Mouse (Mus musculus) cerebellum, adult 2 months (tissue): ENCODE measurements around the gene Tcl1b5. TPM values are rescaled to one million over a fixed set of nuclear protein-coding genes. Genes with fewer than 3 reads are reported as not detected.
"Not testable (repeated sequence)": the region's sequence is repeated elsewhere in the genome, so short reads cannot be mapped to it uniquely, and the experiment has no call there.

Experiments
- DNase-seq, 2 experiments: peaks; one replicate each; pipeline ENCODE4 v3.0.0; 2021
- H3K27ac ChIP-seq: fragments of 200-500 bp; 2 replicates; pipeline ENCODE4 v1.5.1; 2012; ENCODE audit warnings: low read length, control low read depth, inconsistent platforms; ENCODE audit not compliant: insufficient read depth
- H3K27me3 ChIP-seq: fragments of 200-500 bp; 2 replicates; pipeline ENCODE4 v1.6.1; 2012; ENCODE audit warnings: inconsistent platforms, mild to moderate bottlenecking, low read length, moderate library complexity; ENCODE audit not compliant: control insufficient read depth, insufficient read depth
- H3K4me1 ChIP-seq: fragments of 200-500 bp; 2 replicates; pipeline ENCODE4 v1.6.1; 2011; ENCODE audit warnings: low read length; ENCODE audit not compliant: control insufficient read depth, insufficient read depth
- H3K4me3 ChIP-seq: fragments of 200-500 bp; replicated peaks from 2 replicates; pipeline ENCODE3; 2011; ENCODE audit warnings: mild to moderate bottlenecking, low read depth, low read length, control low read depth; ENCODE audit not compliant: insufficient read depth
- CTCF ChIP-seq: fragments of 200-500 bp; IDR thresholded peaks from 2 replicates; pipeline ENCODE4 v1.5.1; 2011; ENCODE audit warnings: low read depth, mild to moderate bottlenecking, control low read depth, low read length, moderate library complexity, borderline replicate concordance; ENCODE audit not compliant: insufficient read depth
- POLR2A ChIP-seq: fragments of 200-500 bp; IDR thresholded peaks from 2 replicates; pipeline ENCODE4 v1.6.1; 2011; ENCODE audit warnings: low read length, control low read depth, borderline replicate concordance; ENCODE audit not compliant: insufficient read depth
- WGBS: fragments of 180-500 bp; shearing (Covaris S2); methylation state at CpG from one replicate; pipeline ENCODE4 v1.1.7; 2018; 5-methylcytosine and 5-hydroxymethylcytosine counted together
- polyA plus RNA-seq: library from polyadenylated mRNA; depleted of rRNA; stranded (reverse); fragments of >200 nt; gene quantifications from 2 replicates; pipeline ENCODE4 v1.2.3, GENCODE M21; 2012; rRNA removed

Tcl1b5 gene
- polyA plus RNA-seq: not detected in 2 replicates

- WGBS: 67% methylated on average over 3 of the region's 3 CpGs
- not testable (repeated sequence) for H3K27ac ChIP-seq, H3K4me3 ChIP-seq, H3K27me3 ChIP-seq, H3K4me1 ChIP-seq, DNase-seq
Observed at GRCm38 (mm10) chr12:105176044-105176443, at the start of gene Tcl1b5. Gene Tcl1b5, plus strand, starts transcription at chr12:105176344.

- H3K27me3 ChIP-seq: no peaks in the 10 kb centered on the region
- H3K4me3 ChIP-seq: no peak overlapping the region
- H3K4me1 ChIP-seq: no peaks in the 10 kb centered on the region
- WGBS: 68% methylated on average over 4 of the region's 4 CpGs
- no peak for DNase-seq
- no peak overlapping the region for H3K27ac ChIP-seq
- TF ChIP-seq POLR2A (no peak), CTCF (no peak)
Observed at GRCm38 (mm10) chr12:105126516-105126915, 49.6 kb upstream of the Tcl1b5 start.

GRCm38 (mm10) chr12:105127607-105128006 is 48.5 kb upstream of the Tcl1b5 start:
- no peaks in the 10 kb centered on the region for H3K4me1 ChIP-seq
- TF ChIP-seq CTCF (no peak), POLR2A (no peak)
- 89% methylated on average over 2 of the region's 2 CpGs for WGBS

GRCm38 (mm10) chr12:105129494-105130205 is 46.5 kb upstream of the Tcl1b5 start:
- 68% methylated on average over 3 of the region's 3 CpGs for WGBS
- not testable (repeated sequence) for H3K4me1 ChIP-seq, H3K27ac ChIP-seq, H3K4me3 ChIP-seq, H3K27me3 ChIP-seq, DNase-seq

More at GRCm38 (mm10) chr12:105127607-105128006, 48.5 kb upstream of the Tcl1b5 start:
- Histone ChIP-seq H3K4me3 (no peak overlapping the region), H3K27ac (no peak overlapping the region), H3K27me3 (no peaks in the 10 kb centered on the region)
- DNase-seq: no peak

- H3K4me3 ChIP-seq, H3K4me1 ChIP-seq, DNase-seq, H3K27ac ChIP-seq, H3K27me3 ChIP-seq: not testable (repeated sequence)
- 15% methylated on average over 2 of the region's 2 CpGs for WGBS
Observed at GRCm38 (mm10) chr12:105134167-105134566, 42.0 kb upstream of the Tcl1b5 start.

- not testable (repeated sequence) for H3K4me1 ChIP-seq, H3K4me3 ChIP-seq, H3K27me3 ChIP-seq, H3K27ac ChIP-seq, DNase-seq
- WGBS: 89% methylated on average over 4 of the region's 4 CpGs
Observed at GRCm38 (mm10) chr12:105134826-105135225, 41.3 kb upstream of the Tcl1b5 start.

GRCm38 (mm10) chr12:105137729-105138128 is 38.4 kb upstream of the Tcl1b5 start:
- not testable (repeated sequence) for H3K4me1 ChIP-seq, DNase-seq, H3K27me3 ChIP-seq, H3K4me3 ChIP-seq, H3K27ac ChIP-seq
- WGBS: 72% methylated on average over 1 of the region's 1 CpGs

GRCm38 (mm10) chr12:105143096-105143495 is 33.0 kb upstream of the Tcl1b5 start:
- WGBS: over 99% methylated on average over 3 of the region's 3 CpGs
- Histone ChIP-seq H3K4me3 (no peak overlapping the region), H3K4me1 (no peaks in the 10 kb centered on the region), H3K27me3 (no peaks in the 10 kb centered on the region), H3K27ac (no peak overlapping the region)
- no peak for TF ChIP-seq POLR2A
- no peak for DNase-seq

GRCm38 (mm10) chr12:105144928-105145327 is 31.2 kb upstream of the Tcl1b5 start:
- WGBS: 33% methylated on average over 1 of the region's 1 CpGs
- H3K4me3 ChIP-seq, H3K27me3 ChIP-seq, H3K4me1 ChIP-seq, DNase-seq, H3K27ac ChIP-seq: not testable (repeated sequence)
